ENCODE assay signal across 46 mouse cellular contexts in genomic region chr7:135585125-135585687, GRCm38 (mm10). TPM values are rescaled to one million over a fixed set of nuclear protein-coding genes. Genes with fewer than 3 reads are reported as not detected.
"Had no signal": no experiment of that assay in that cellular context is flagged by ENCODE, and none has a peak within 500 bp of the region (broad histone marks: within the 10 kb centered on the region; RNA-seq: fewer than 3 reads in every experiment).

No protein-coding gene starts in this region.

- H3K4me1 ChIP-seq: heart, embryonic 13.5 days; kidney, embryonic 15.5 days had no signal

- H3K27ac ChIP-seq: heart, embryonic 13.5 days; heart, embryonic 15.5 days; hindbrain, embryonic 10.5 days; hindbrain, embryonic 12.5 days; hindbrain, embryonic 13.5 days; hindbrain, embryonic 14.5 days; hindbrain, embryonic 15.5 days; hindbrain, postnatal 0 days; intestine, embryonic 15.5 days; kidney, embryonic 15.5 days; kidney, postnatal 0 days; layer of hippocampus, adult 2 months; left cerebral cortex, adult 2 months had no signal

- DNase-seq: heart, postnatal 10 days; heart, postnatal 14 days; heart, postnatal 36 days; heart, postnatal 4 days; kidney, adult 11 months; kidney, adult 18-20 months; kidney, adult 2 months; kidney, adult 8-10 months; kidney, adult 9 months; kidney, postnatal 10 days; kidney, postnatal 14 days; kidney, postnatal 25 days; kidney, postnatal 36 days; kidney, postnatal 4 days; layer of hippocampus, adult 9-11 months; layer of hippocampus, postnatal 36 days had no signal

- H3K27me3 ChIP-seq: heart, embryonic 15.5 days; hindbrain, embryonic 12.5 days; hindbrain, embryonic 13.5 days; hindbrain, embryonic 15.5 days; intestine, embryonic 15.5 days; kidney, embryonic 15.5 days had no signal

- H3K4me2 ChIP-seq: heart, embryonic 12.5 days; heart, embryonic 13.5 days; heart, embryonic 15.5 days; hindbrain, embryonic 12.5 days; hindbrain, embryonic 13.5 days; hindbrain, embryonic 14.5 days; hindbrain, embryonic 15.5 days; intestine, embryonic 15.5 days; kidney, embryonic 15.5 days had no signal

- H3K4me3 ChIP-seq: heart, embryonic 12.5 days; heart, embryonic 13.5 days; heart, embryonic 15.5 days; hindbrain, embryonic 10.5 days; hindbrain, embryonic 12.5 days; hindbrain, embryonic 13.5 days; hindbrain, embryonic 15.5 days; intestine, embryonic 15.5 days; kidney, embryonic 15.5 days; layer of hippocampus, adult 2 months; left cerebral cortex, adult 2 months had no signal

- H3K9me3 ChIP-seq: heart, embryonic 12.5 days; heart, embryonic 13.5 days; heart, embryonic 15.5 days; hindbrain, embryonic 10.5 days; hindbrain, embryonic 12.5 days; hindbrain, embryonic 13.5 days; hindbrain, embryonic 15.5 days; intestine, embryonic 15.5 days; kidney, embryonic 15.5 days had no signal

- H3K36me3 ChIP-seq: heart, embryonic 12.5 days; heart, embryonic 13.5 days; heart, embryonic 15.5 days; hindbrain, embryonic 10.5 days; hindbrain, embryonic 12.5 days; hindbrain, embryonic 13.5 days; hindbrain, embryonic 15.5 days; intestine, embryonic 15.5 days; kidney, embryonic 15.5 days had no signal

- H3K9ac ChIP-seq: heart, embryonic 12.5 days; heart, embryonic 13.5 days; heart, embryonic 15.5 days; hindbrain, embryonic 12.5 days; hindbrain, embryonic 13.5 days; hindbrain, embryonic 14.5 days; hindbrain, embryonic 15.5 days; intestine, embryonic 15.5 days; kidney, embryonic 15.5 days had no signal

- ATAC-seq: hindbrain, embryonic 16.5 days; hindbrain, postnatal 0 days; inflammation-experienced regulatory T-cells, adult 6 months; intestine, embryonic 15.5 days; intestine, embryonic 16.5 days; intestine, postnatal 0 days had no signal

RNA-seq across cellular contexts. Expression of gene Clrn3, which starts 56.8 kb away (rescaled TPM):
- total RNA-seq: heart, postnatal 10 days; heart, postnatal 14 days; heart, postnatal 25 days; heart, postnatal 36 days; heart, postnatal 4 days; hematopoietic stem cell, adult 5-6 weeks; hindbrain, postnatal 0 days; layer of hippocampus, adult 18-20 months; layer of hippocampus, adult 2 months; layer of hippocampus, adult 8-10 months; layer of hippocampus, postnatal 10 days; layer of hippocampus, postnatal 14 days; layer of hippocampus, postnatal 25 days; layer of hippocampus, postnatal 36 days; left cerebral cortex, adult 18-20 months; left cerebral cortex, adult 2 months; left cerebral cortex, adult 8-10 months had no signal
- polyA plus RNA-seq: heart, embryonic 12.5 days; heart, embryonic 13.5 days; heart, embryonic 14.5 days; heart, embryonic 15.5 days; heart, postnatal 0 days; hindbrain, embryonic 10.5 days; hindbrain, embryonic 11.5 days; hindbrain, embryonic 12.5 days; hindbrain, embryonic 14.5 days; hindbrain, embryonic 15.5 days; hindbrain, embryonic 16.5 days; hindbrain, postnatal 0 days; inflammation-experienced regulatory T-cells, adult 6 months had no signal
